Mouse (Mus musculus) hindbrain, embryonic 12.5 days (tissue): ENCODE results near the gene Setd1b. TPM values are rescaled to one million over a fixed set of nuclear protein-coding genes. Genes with fewer than 3 reads are reported as not detected.

ENCODE experiments used
- ATAC-seq: fragments of 200-750 bp; cut with Nextera tagmentation; 2 replicates; pipeline ENCODE4 v1.8.0; 2017; ENCODE audit warnings: moderate TSS enrichment; ENCODE audit not compliant: low FRiP score
- H3K27ac ChIP-seq: fragments of 300-500 bp; sonication (generic); 2 replicates; pipeline ENCODE4 v1.5.1; 2016; ENCODE audit warnings: mild to moderate bottlenecking
- H3K27me3 ChIP-seq: fragments of 300-500 bp; sonication (generic); 2 replicates; pipeline ENCODE4 v1.6.1; 2016; ENCODE audit warnings: mild to moderate bottlenecking
- H3K36me3 ChIP-seq: fragments of 300-500 bp; sonication (generic); 2 replicates; pipeline ENCODE4 v1.6.1; 2016; ENCODE audit warnings: mild to moderate bottlenecking
- H3K4me1 ChIP-seq: fragments of 300-500 bp; sonication (generic); 2 replicates; pipeline ENCODE4 v1.6.1; 2016
- H3K4me2 ChIP-seq: fragments of 300-500 bp; sonication (generic); replicated peaks from 2 replicates; pipeline ENCODE4 v1.6.1; 2016; ENCODE audit warnings: mild to moderate bottlenecking
- H3K4me3 ChIP-seq: fragments of 300-500 bp; sonication (generic); 2 replicates; pipeline ENCODE4 v1.5.1; 2016; ENCODE audit warnings: mild to moderate bottlenecking
- H3K9ac ChIP-seq: fragments of 300-500 bp; sonication (generic); 2 replicates; pipeline ENCODE4 v1.6.1; 2016; ENCODE audit warnings: mild to moderate bottlenecking, moderate library complexity
- H3K9me3 ChIP-seq: fragments of 300-500 bp; sonication (generic); replicated peaks from 2 replicates; pipeline ENCODE4 v1.6.1; 2016; ENCODE audit warnings: mild to moderate bottlenecking
- WGBS: fragments of 180-500 bp; shearing (Covaris S2); methylation state at CpG from one replicate; pipeline ENCODE4 v1.1.7; 2016; 5-methylcytosine and 5-hydroxymethylcytosine counted together
- polyA plus RNA-seq: library from polyadenylated mRNA; unstranded; fragments of >200 nt; fragmentation: Nextera tagmentation; extraction: Ambion mirVana; gene quantifications from 2 replicates; pipeline ENCODE4 v1.2.1, GENCODE M21; 2016

Gene Setd1b
- 13.8 and 14.3 TPM in 2 replicates for polyA plus RNA-seq

DNA sequence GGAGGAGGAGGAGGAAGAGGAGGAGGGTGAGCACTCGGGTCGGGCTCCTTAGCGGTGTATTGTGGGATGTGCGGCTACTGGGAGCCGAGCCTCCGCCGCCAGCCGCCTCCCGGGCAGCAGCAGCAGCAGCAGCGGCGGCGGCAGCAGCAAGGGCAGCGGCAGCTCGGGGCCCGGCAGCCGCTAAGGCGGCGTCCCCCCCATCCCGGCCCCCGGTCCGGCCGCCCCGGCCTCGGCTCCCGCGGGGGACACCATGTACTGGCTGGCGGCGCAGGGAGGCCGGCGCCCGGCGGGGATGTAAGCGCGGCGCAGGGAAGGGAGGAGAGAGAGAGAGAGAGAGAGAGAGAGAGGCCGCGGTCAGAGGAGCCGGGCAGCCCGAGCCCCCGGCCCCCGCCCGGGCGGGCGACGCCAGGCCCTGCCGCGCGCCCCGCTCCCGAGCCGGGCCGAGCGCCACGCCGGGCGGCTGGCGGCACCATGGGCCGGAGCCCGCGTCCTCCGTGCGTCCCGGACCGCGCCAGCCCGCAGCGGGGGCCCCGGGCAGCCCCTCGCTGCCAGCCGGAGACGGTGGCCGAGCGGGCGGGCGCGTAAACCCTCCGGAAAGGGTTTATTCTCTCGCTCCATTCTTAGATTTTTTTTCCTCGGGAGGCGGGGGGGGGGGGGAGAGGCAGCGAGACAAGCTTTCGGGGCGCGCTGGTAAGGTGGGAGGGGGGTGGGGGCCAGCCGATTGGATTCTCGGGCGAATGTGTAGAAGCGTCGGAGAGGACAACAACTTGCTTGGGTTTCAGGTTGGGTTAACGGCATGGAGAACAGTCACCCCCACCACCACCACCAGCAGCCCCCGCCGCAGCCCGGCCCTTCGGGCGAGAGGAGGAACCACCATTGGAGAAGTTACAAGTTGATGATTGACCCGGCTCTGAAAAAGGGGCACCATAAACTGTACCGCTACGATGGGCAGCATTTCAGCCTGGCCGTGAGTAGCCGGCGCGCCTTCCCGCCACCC lies at the start of gene Setd1b:
Gene Setd1b (plus strand): TSS at position 33 of the 997 bp plus-strand sequence.
- Histone ChIP-seq H3K27ac (peak within 1 kb of the TSS; percentile 100), H3K4me2 (peak within 1 kb of the TSS; percentile 100), H3K9me3 (no peaks in the 10 kb centered on the region), H3K36me3 (peaks cover 14% of the 10 kb centered on the region), H3K4me1 (peaks cover 41% of the 10 kb centered on the region), H3K27me3 (no peaks in the 10 kb centered on the region), H3K4me3 (peak within 1 kb of the TSS; percentile 98), H3K9ac (peak within 1 kb of the TSS; percentile 100)
- ATAC-seq: 0 out of 2 replicates have a peak, but pooled peaks have one; percentile 14
- WGBS: under 1% methylated on average over 76 of the region's 103 CpGs

DNA sequence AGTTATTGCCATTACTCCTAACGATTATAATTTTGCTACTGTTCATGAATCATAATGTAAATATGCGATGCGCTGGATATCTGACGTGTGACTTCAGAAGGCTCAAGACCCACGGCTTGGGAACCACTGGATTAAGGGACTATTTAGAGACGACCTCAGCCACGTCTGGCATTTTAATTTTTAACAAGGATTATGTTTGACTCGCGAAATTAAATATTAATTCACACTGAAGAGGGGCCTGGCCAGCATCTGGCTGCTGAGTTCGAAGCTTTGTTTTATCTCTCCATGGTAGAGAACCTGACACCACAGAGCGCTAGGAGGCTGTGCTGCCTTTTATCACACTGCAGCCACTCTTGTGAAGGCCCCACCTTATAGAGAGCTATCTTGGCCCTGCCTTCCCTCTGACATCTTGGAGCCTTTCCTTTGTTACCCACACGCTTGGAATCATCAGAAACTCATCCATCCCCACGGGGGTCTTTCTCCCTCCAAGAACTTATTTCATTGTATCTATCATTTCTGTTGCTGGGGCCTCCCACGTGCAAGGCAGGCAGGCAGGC lies 48.8 kb upstream of the Setd1b start:
- H3K9me3 ChIP-seq: no peaks in the 10 kb centered on the region
- H3K4me1 ChIP-seq: 0 out of 2 replicates have a peak, but pooled peaks cover 3% of the 10 kb centered on the region
- no peaks in the 10 kb centered on the region for H3K27me3 ChIP-seq
- H3K36me3 ChIP-seq: no peaks in the 10 kb centered on the region
- H3K9ac ChIP-seq: no peak overlapping the region
- no peak for ATAC-seq
- H3K27ac ChIP-seq: no peak overlapping the region
- WGBS: 80% methylated on average over 14 of the region's 14 CpGs
- no peak overlapping the region for H3K4me3 ChIP-seq
- H3K4me2 ChIP-seq: no peak overlapping the region

DNA sequence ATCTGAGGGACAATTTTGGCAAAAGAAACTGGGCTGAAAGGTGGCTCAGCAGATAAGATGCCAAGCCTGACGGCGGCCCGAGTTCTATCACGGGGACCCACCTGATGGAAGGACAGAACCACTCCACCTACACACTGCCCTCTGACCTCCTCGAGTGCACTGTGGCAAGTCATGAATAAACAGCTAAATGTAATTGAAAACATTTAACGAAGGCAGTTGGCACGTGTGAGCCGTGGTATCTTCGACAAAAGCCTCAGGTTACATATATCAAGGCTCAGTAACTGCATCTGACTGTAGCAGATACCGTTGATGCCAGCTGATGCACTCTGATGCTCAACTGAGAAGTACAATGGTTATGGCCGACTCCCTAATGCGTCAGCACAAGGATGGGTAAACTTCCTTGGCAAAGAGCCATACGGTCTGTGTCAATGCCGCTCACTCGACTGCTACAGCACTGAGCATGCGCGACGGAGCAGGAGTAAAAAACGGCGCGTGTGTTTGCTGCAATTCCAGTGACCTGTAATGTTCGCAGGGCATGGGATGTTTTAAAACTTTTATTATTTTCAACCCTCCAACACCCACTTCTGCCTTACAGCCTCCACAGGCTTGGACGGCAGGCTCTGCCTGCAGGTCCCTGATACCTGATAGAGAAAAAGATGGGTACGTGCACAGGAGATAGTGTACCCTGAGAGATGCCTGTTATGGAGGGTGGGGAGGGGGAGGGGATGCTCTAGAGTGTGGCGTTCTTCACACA lies 47.6 kb upstream of the Setd1b start:
- no peak overlapping the region for H3K4me2 ChIP-seq
- no peak overlapping the region for H3K27ac ChIP-seq
- 0 out of 2 replicates have a peak, but pooled peaks cover 3% of the 10 kb centered on the region for H3K4me1 ChIP-seq
- H3K9ac ChIP-seq: no peak overlapping the region
- H3K4me3 ChIP-seq: no peak overlapping the region
- H3K27me3 ChIP-seq: no peaks in the 10 kb centered on the region
- ATAC-seq: no peak
- no peaks in the 10 kb centered on the region for H3K9me3 ChIP-seq
- 82% methylated on average over 25 of the region's 25 CpGs for WGBS
- H3K36me3 ChIP-seq: no peaks in the 10 kb centered on the region

DNA sequence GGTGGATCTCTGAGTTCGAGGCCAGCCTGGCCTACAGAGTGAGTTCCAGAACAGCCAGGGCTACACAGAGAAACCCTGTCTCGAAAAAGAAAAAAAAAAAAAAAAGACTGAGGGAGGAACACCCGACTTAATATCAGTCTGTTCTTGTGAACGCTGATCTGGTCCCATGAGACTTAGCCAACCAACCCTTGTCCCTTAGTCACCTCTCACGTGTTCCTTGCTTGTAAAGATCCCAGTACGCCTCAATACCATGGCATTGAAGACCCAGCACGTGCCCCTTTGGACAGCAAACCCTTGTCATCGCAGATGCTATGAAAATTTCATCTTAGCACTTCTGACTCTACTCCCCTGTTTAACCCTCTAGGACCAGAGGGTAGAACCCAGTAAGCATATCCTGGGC lies 45.7 kb upstream of the Setd1b start:
- ATAC-seq: no peak
- Histone ChIP-seq H3K36me3 (no peaks in the 10 kb centered on the region), H3K4me3 (no peak overlapping the region), H3K9ac (no peak overlapping the region), H3K27me3 (no peaks in the 10 kb centered on the region), H3K4me2 (no peak overlapping the region), H3K27ac (no peak overlapping the region), H3K4me1 (0 out of 2 replicates have a peak, but pooled peaks cover 3% of the 10 kb centered on the region), H3K9me3 (no peaks in the 10 kb centered on the region)
- 93% methylated on average over 8 of the region's 8 CpGs for WGBS

DNA sequence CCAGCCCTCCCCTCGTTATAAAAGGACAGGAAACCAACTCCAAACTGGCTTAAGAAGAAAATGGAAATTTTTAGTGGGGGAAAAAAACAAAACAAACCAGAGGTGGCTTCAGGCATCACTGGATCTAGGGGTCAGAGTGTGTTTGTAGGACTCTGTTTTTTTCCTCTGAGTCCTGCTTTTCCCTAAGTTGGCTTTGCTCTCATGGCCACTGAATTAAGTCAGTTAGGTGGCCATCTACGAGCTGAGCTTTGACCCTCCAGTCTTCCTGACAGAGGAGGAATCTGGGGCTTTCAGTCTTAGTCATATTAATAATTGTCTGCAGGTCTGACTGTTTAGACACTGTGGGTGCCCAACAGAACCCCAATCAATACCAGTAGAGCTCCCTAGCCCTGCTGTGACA lies 43.5 kb upstream of the Setd1b start:
- Histone ChIP-seq H3K27me3 (no peaks in the 10 kb centered on the region), H3K9ac (no peak overlapping the region), H3K27ac (no peak overlapping the region), H3K9me3 (no peaks in the 10 kb centered on the region), H3K4me1 (peaks cover 7% of the 10 kb centered on the region; the same call in 1 of the 2 replicates), H3K4me3 (no peak overlapping the region), H3K4me2 (no peak overlapping the region), H3K36me3 (no peaks in the 10 kb centered on the region)
- ATAC-seq: no peak
- 81% methylated on average over 2 of the region's 2 CpGs for WGBS

DNA sequence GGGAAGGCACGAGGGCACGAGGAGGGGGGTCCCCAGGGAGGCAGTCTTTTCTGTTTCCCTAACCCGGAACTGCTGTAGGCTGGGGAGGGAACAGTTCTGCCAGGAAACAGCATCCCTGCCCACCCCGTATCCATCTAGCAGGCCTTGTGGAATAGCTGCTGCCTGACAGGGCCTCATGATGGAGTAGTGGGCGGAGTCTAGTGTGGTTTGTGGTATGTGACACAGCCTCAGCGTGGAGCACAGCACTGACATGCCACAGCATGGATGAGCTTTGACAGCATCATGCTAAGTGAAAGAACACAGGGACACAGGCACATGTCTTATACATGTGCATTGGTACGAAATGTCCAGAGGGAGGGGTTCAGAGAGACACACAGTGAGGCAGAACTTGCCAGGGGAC lies 39.6 kb upstream of the Setd1b start:
- Histone ChIP-seq H3K4me2 (no peak overlapping the region), H3K27ac (no peak overlapping the region; the same call in 1 of the 2 replicates), H3K27me3 (no peaks in the 10 kb centered on the region), H3K9ac (no peak overlapping the region), H3K4me1 (peaks cover 4% of the 10 kb centered on the region; the same call in 1 of the 2 replicates), H3K4me3 (no peak overlapping the region), H3K36me3 (no peaks in the 10 kb centered on the region), H3K9me3 (no peaks in the 10 kb centered on the region)
- no peak for ATAC-seq
- 64% methylated on average over 7 of the region's 7 CpGs for WGBS

DNA sequence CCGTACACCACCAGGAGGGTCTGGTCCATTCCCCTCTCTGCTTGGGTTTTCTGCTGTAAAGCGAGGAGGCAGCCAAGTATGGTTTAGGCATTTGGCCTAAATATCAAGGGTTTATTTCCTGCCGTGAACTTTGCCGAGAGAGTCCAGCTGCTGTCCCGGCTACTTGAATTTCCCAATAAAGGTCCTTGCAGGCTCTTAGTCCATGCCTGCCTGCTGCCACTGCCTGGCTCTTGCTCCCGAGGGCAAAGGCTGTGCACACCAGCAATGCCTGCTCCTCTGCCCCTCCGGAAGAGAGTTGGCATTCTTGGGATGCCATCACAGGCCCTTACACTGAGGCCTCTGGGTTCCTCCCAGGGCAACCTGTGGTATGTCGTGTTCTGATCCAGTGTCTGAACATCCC lies 38.4 kb upstream of the Setd1b start:
- ATAC-seq: no peak
- Histone ChIP-seq H3K27ac (no peak overlapping the region), H3K9me3 (no peaks in the 10 kb centered on the region), H3K4me3 (no peak overlapping the region), H3K9ac (no peak overlapping the region), H3K27me3 (no peaks in the 10 kb centered on the region), H3K36me3 (no peaks in the 10 kb centered on the region), H3K4me2 (no peak overlapping the region), H3K4me1 (peaks cover 4% of the 10 kb centered on the region; the same call in 1 of the 2 replicates)
- WGBS: 80% methylated on average over 8 of the region's 8 CpGs

DNA sequence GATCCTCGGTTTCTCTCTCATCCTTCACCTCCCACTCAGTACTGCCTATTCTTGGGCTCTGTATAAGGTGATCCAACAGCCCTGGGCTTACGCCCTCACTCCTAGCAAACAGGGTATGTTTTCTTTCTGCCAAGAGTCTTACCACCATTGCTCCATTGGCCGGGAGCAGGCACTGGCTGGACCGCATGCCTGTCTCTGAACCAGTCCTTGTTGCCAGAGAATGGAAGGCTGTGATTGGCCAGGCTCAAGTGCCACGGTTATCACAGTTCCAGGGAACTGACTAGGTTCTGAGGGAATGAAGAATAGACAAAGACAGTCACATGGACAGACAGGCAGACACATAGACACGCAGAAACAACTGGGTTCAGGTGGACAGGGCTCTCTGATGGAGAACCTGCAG lies 37.2 kb upstream of the Setd1b start:
- peaks cover 14% of the 10 kb centered on the region for H3K4me1 ChIP-seq
- no peak overlapping the region for H3K27ac ChIP-seq
- no peaks in the 10 kb centered on the region for H3K27me3 ChIP-seq
- no peak overlapping the region for H3K4me3 ChIP-seq
- WGBS: 89% methylated on average over 6 of the region's 6 CpGs
- H3K9me3 ChIP-seq: no peaks in the 10 kb centered on the region
- H3K9ac ChIP-seq: no peak overlapping the region
- no peak overlapping the region for H3K4me2 ChIP-seq
- no peaks in the 10 kb centered on the region for H3K36me3 ChIP-seq
- no peak for ATAC-seq

DNA sequence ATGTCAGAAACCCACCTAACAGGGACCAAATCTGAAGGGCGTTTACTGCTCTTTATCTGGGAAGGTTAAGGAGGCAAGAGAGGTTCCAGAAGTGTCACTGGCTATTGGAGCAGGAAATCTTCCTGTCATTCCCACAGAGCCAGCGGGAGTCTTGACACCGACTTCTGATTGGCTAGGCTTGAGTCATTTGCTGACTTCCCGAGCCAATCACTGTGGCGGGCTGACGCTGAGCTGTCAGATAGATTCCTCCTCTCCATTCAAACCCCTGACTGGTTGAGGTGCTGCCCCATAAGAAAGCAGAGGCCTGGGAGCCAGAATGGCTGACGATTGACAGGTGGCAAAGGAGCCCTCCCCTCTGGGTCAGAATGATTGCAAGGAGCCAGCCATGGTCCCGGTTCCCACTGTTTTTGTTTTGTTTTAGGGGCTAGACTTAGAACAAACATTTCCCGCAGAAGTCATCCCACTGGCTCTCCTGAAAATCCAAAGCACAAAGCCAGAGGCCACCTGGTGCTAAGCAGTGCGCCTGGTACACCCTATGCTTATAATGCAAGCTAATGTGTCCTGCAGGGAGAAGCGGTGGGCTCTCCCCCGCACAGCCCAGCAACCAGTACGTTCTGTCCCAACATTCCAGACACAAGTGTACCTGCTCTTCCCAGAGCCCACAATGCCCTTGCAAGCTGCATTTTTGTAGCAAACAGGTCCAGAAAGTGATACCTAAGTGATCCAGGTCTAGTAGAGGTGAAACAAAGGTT lies 32.4 kb upstream of the Setd1b start:
- peak overlapping the region; percentile 64 for H3K27ac ChIP-seq
- peaks cover 24% of the 10 kb centered on the region for H3K4me1 ChIP-seq
- no peaks in the 10 kb centered on the region for H3K36me3 ChIP-seq
- WGBS: 28% methylated on average over 13 of the region's 13 CpGs
- no peaks in the 10 kb centered on the region for H3K9me3 ChIP-seq
- no peaks in the 10 kb centered on the region for H3K27me3 ChIP-seq
- peak; percentile 76 for ATAC-seq
- peak overlapping the region; percentile 19 for H3K4me2 ChIP-seq
- H3K9ac ChIP-seq: no peak overlapping the region
- no peak overlapping the region for H3K4me3 ChIP-seq

DNA sequence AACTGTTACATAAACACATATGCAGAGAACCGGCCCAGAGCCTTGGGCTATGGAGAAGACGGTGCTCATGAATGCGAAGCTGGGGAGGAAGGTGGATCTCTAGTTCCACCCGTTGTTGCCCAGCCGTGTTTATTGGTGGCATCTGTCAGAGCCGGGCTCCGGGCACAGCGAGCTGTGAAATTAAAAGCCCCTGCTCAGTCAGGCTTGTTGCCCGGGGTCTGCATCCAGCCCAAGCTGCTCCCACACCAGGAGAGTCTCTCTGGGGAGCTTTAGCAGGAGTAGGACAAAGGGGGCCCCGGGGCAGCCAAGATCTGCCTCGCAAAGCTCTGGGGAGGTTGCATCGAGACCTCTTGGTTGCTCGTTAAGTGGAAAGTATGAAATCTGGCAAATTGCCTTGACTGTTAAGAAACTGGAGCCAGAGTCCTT lies 31.7 kb upstream of the Setd1b start:
- no peak overlapping the region for H3K9ac ChIP-seq
- peak overlapping the region; percentile 2 for H3K4me2 ChIP-seq

DNA sequence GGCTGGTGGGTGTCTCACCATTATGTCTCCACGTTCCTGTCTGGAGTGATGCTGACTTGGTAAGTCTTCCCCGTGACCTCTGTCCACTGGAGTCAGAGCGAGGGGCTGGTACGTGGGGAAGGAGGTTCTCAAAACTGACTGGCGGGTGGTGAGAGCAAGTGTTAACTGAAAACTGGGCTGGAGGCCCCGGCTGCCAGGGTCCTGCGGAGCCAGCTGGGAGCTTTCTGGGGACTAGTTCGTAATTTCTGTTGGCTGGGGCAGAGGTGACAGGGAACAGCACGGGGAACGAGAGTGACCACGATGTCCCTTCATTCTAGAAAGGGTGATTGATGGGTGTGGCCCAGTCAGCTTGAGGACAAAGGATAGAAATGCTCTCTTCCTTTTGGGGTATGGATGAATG lies 27.9 kb upstream of the Setd1b start:
- Histone ChIP-seq H3K36me3 (no peaks in the 10 kb centered on the region), H3K9ac (peak overlapping the region; percentile 35; the same call in 1 of the 2 replicates), H3K4me2 (no peak overlapping the region), H3K4me3 (no peak overlapping the region), H3K9me3 (no peaks in the 10 kb centered on the region), H3K4me1 (peaks cover 25% of the 10 kb centered on the region), H3K27me3 (no peaks in the 10 kb centered on the region), H3K27ac (no peak overlapping the region)
- 41% methylated on average over 11 of the region's 11 CpGs for WGBS
- ATAC-seq: no peak

More for the DNA sequence above, 31.7 kb upstream of the Setd1b start:
- Histone ChIP-seq H3K36me3 (no peaks in the 10 kb centered on the region), H3K9me3 (no peaks in the 10 kb centered on the region), H3K4me3 (no peak overlapping the region), H3K27me3 (no peaks in the 10 kb centered on the region), H3K27ac (peak overlapping the region; percentile 64), H3K4me1 (peaks cover 29% of the 10 kb centered on the region)
- ATAC-seq: peak; percentile 58; the same call in 1 of the 2 replicates
- WGBS: 54% methylated on average over 13 of the region's 13 CpGs
